Mouse (Mus musculus): ENCODE measurements at regions not wholly inside any gene's neighbourhood (a gene's known extent, or its start where the extent isn't known, plus 50 kb on each side); places are given as distances from the start of the nearest gene placed in this dataset.

DNA sequence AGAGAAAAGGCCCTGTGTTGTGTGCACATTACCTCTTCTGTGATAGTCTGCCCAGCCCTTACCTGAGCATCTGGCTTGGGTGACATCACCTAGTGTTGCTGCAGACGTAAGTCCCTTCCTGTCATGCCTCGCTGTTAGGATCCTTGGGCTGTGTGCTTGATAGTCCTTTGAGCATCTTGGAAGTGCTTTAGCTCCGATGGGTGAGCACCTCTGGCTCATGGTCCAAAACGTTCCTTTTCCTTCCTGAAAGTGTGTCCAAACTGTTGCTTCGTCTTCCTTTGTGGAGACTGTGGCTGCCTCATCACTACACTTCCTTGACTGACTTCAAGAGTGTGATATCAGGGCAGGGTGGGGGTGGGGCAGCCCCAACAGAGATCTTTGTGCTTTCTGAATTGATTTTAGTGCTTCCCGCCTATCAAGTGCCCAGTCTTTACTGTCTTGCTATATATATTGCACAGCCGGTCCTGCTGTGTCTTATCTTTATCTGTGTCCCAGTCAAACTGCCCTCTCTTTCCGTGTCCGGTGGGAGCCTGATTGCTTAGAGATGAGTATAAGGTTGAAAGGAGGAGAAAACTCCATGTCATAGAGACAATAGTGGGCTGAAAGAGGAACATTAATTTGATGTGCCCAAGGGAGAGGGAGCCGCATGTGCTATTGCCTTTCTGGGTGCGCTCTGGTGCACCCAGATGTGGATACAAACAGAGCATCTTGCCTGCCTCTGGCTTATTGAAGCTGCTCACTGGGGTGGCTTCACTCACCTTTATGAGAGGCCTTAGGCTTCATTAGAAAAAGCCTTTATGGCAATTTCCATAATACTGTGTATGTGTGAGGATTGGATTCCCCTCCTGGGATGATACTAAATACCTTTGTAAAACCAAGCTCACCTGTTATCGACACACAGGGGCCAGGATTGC, 1169.2 kb upstream of the A1bg start:
- DNase-seq (ENCODE audit: low spot score) = no peak

DNA sequence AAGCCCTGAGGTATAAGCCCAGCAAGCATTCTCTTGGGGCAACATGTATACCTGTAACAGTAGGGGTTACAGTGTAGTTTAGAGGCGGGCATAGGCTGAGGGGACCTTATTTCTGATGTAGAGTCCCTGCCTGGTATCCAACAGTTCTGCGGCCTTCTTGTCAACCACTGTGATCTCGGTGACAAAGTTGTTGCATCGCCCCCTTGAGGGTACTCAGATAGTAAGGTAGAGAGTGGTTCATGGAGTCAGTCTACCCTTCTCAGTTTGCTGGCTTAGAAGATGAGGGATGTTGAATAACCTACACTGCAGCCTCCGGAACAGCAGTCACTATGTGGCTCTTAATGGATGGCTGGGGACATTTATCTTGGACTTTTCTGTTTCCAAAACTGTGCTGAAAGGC, 1168.3 kb upstream of the A1bg start:
- no peak for DNase-seq (ENCODE audit: low spot score)

DNA sequence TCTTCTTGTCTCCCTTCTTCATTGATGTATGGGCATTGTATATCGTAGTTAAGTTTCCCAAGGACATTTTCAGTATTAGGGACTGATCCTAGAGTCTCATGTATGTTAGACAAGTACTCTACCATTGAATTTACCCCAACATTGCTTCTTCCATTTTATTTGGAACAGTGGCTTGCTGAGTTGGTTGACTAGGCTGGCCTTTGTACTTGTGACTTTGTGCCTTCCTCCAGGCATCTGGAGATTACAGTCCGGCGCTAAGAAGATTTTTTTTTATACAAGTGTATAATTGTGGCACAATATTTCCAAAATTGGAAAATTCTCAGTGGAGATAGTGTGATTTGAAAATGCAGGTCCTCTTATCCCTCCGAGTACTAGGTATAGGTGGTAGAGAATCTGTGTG, 1165.5 kb upstream of the A1bg start:
- DNase-seq (ENCODE audit: low spot score) = no peak

DNA sequence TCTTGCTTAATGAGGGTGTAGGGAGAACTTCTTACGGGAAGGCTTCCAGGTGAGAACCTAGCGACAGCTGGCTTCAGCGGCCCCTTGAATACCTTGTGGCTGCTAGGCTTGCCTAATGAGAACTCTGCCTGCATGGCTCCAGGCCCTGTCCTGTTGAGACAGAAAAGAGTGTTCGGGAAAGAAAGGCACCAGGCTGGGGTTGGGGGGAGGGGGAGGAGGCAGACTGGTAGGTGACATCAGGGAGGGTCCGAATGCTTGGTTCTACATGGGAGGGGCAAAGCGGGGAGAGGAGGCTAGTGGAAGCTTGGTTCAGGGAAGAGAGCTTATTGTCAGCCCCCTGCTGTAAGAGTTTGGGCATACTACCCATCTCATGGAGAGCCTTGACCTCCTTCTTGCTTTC, 1164.9 kb upstream of the A1bg start:
- no peak for DNase-seq (ENCODE audit: low spot score)

DNA sequence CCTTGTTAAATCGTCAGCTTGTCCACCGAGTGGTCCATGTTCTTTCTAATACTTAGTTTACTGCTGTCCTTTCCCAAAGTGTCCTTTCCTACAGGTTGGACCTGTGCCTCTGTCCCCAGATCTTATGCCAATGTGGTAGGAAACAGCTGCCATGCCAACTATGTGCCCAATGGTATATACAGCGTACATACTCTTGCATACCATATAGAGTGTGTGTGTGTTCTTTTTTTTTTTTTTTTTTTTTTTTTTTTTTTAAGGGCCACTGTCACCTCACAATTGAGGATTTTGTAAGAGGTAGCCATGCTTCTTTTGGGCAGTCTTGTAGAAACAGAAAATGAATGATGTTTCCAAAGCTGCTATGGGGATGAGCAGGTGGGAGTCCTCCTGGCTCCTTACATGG, 1163.2 kb upstream of the A1bg start:
- no peak for DNase-seq (ENCODE audit: low spot score)

DNA sequence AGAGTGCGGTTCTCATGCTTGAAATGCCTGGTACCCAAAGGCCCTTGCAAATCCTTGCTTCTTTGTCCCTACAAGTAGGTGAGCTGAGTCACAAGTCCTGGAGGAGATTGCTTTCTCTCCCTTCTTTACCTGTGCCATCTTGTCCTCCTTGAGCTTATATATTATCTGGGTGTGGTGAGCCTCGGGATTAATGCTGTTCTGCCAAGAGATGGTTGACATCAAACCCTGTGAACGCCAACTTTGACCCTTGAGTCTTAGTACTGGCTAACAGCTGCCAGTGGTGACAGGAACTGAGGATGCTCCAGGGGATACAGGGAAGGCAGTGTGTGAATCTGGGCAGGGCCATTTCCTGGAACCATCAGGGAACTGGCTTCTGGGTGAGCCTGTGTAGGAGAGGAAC, 1160.5 kb upstream of the A1bg start:
- DNase-seq (ENCODE audit: low spot score) = no peak

DNA sequence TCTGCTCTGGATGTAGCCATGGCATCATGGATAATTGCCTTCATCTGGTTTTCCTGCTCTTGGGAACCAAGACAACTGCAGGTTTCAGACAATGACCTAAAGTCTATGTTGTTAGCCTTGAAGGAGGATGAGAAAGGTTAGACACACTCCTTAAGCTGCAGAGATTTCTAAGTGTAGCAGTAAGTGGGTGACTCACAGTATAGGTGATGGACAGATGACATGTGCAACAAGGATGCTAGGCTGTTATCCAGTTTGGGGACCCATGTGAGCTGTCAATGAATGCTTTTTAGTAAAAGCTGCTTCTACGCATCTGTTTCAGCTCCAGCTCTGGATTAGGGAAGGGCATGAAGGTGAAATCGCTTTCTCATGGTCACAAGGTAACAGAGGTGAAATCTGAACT, 1159.7 kb upstream of the A1bg start:
- no peak for DNase-seq (ENCODE audit: low spot score)

DNA sequence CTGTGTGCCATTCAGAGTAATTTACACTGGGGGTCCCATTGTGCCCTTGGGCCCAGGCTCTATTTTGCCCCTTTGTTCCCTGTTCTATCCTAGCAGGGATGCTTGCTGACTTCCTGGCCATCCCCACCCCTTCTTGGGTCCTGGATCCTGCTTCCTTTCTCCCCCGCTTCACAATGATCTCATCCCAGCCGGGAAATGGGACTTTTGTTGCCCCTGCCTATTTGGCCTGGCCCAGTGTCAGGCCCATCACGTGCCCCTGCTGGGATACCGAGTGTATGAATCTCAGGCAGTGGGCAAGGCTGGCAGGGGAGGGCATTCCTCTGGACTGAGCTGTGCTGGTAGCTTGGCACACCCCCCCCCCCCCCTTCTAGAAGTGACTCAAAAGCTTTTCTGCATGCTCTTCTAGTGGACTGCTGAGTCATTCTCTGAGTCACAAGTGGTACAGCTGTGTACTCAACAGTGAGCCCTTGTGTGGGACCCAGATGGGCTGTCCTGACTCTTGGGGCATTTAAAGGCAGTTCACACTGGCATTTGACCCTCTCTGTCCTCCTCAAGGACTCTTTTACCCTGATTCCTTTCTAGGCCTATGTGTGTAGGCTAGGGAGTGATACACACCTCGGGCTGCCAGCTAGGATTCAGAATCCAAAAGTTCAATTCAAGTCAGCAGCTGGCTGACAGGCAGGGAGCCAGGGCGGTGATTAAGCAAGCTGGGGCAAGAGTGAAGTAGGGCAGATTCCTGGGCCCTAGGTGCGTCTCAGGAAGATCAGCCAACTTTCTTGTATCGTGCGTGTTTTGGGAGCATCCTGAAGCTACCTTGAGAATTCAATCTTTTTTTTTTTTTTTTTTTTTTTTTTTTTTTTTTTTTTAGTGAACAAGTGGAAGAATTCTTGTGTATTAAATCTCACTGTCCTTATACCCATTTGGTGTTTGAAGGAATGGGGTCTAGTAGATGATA, 1156.6 kb upstream of the A1bg start:
- no peak for DNase-seq (ENCODE audit: low spot score)

DNA sequence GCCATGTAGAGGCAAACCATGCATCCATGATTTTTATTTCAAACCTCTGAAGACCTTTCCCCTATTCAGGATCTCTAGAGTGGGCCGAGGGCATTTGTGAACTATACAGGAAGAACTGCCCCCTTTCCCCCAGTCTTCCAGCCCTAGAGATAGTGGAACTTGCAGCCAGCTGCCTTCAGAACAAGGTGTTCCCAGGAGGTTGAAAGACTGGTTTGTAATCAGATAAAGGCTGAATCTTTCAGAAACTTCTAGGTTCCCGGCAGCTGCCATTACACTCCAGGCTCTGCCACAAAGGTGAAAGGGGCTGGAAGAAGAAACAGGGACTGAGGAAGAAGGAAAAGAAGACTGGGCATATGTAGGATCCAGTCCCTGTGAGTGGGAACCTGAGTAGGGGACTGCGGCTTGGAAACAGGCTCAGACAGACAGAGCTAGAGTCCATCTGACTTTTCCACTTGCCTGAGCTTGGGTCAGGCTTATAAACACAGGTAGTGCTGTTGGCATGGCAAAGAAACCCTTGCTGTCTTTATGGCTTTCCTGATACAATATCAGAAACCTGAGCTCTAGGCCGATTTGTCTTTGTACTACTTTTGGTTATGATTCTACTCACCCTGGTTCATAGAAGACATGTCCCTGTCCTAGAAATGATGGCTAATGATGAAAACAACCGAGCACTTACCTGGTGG, 1153.9 kb upstream of the A1bg start:
- no peak for DNase-seq (ENCODE audit: low spot score)

DNA sequence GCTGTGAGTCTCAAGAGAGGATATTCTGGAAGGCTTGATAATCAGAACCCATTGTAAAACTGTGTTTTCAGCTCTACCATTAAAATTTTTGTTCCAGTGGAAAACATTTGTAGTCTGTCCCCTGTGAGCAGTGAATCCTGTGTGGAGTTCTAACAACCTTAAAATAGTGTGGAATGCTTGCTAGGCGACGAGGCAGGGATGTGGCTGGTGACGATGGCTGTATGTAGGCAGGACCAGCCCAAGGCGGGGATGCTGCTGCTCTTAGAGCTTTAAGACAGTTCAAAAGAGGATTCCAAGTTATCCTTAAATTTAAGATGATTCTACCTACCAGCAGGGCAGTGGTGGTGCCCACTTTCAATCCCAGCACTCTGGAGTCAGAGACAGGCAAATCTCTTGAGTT, 1151.9 kb upstream of the A1bg start:
- DNase-seq (ENCODE audit: low spot score) = no peak

DNA sequence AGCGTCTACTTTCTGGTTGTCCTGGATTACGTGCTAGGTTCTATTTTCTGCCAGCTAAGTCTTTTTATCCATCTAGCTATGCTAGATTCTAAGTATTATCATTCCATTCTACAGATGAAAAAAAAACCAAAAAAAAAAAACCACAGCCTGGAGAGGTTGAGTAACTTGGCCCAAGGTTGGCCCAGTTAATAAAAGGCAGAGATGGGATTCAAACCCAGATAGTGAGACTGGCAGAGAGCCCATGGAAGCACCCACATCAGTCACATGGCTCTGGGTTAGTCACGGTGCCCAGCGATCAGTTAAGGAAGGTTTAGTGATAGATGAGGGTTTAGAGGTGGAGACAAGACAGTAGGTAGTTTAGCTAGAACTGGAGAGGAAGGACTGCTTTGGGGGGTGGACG, 1150.8 kb upstream of the A1bg start:
- DNase-seq (ENCODE audit: low spot score) = no peak

DNA sequence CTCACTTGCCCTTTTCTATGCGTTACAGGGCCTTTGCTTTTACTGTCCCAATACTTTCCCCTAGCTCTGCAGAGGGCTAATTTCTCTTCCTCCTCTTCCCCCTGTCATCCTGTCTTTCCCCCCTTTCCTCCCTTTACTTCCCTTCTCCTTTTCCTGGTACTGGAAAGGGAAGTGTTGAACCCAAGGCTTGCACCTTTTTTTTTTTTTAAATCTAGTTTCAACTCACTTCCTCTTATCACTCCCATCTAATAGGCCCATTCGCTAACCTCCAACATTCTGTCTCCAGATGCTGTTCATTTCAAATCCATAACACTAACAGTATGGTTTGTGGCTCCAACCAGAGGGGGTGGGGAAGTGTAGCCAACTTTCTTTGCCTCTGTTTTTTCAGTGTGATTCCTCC, 1148.5 kb upstream of the A1bg start:
- no peak for DNase-seq (ENCODE audit: low spot score)

DNA sequence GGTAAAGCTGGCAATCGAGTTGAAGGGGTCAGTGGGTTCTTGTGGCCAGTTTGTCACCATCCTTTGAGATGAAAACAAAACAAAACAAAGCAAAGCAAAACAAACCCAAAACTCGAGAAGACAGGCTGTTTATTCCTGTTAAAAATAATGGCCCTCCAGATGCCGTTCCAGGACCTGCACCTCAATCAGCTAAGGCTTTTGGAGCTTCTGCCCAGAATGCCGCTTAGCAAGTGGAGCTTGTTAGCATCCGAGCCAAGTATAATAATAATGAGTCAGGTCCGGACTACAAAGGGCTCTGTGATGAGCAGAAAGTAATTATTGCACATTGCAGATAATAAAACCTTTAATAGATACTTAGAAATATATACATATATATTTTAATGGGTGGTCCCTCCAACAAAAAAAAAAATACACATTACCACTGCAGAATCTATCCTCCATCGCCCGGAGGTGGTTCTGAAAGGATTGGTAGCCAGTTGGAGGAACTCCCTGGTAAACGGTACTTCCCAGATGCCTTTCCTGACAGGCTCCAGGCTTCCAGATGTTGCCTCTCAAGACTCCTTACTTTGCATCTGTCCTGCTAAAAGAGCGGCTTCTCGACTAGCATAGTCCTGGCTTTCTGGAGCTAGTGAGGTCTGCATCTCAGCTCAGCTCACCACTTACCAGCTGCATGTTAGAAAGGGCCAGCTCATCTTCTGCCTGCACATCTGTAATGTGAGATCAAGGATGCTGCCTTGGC, 1145.8 kb upstream of the A1bg start:
- DNase-seq (ENCODE audit: low spot score) = no peak

DNA sequence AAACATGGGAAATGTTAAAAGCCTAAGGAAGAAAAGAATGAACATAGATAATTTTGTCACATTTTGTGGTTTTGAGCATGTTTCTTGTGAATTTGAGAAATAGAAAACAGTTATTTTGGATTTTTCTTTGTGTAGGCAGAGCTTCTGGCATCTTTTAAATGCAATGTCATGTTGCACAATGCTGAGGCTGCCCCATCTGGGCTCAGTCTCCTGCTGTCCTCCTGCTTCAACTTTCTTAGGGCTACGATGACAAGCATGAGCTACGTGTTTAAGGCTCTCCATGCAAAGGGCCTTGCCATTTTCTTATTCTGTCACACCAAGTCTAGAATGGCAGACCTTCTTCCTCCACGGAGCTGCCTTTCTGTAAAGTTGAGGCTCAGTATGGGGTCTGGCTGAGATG, 1141.6 kb upstream of the A1bg start:
- DNase-seq (ENCODE audit: low spot score) = no peak

DNA sequence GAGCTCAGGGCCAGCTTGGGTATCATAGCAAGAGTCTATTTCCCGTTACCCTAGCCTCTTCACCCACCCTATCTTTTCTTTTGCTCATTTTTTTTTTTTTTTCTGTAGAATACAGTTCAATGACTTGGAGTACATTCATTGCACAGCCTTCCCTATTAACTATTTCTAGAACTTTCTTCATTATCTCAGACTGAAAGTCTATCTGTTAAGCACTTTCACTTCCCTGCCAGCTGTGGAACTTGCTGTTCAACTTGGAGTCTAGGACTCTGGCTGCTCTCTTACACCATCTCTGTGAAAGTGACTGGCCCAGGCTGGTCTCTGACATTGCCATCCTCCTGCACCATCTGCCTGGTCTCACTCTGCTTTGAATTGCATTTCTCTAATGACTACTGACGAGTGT, 1134.6 kb upstream of the A1bg start:
- DNase-seq (ENCODE audit: low spot score) = no peak

DNA sequence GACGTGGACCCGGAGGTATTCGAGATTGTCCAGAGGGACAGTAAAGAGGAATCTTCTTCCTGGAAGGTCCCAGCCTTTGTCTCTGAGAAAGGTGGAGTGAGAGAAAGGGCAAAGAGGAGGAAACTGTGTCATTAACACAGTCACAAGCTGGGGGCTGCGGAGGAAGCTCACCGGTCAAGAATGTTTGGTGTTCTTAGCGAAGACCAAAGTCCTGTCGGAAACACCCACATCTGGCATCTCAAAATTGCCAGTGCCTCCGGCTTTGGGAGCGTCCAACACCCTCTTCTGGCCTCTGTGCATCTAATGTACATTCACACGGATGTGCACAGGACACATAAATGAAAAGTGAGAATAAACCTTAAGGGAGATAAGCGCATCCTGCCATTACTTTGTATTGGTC, 1134.1 kb upstream of the A1bg start:
- no peak for DNase-seq (ENCODE audit: low spot score)

DNA sequence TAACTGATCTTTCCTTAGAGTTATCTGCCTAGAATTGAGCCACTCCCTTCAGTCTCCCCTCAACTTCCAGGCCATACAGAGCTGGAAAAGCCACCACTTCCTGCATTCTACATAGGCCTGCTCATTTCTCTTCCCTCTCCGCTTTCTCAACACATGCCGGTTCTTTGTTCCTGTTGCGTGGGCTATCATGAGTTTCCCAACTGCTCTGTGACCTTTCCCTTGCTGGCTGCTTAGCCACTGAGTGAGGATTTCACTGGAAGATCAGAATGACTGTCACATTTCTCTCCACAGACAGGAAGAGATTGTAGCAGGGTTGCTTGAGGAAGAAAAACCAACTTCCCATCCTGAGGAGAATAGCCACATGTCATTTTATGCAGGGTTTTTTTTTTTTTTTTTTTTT, 1133.6 kb upstream of the A1bg start:
- DNase-seq (ENCODE audit: low spot score) = no peak

DNA sequence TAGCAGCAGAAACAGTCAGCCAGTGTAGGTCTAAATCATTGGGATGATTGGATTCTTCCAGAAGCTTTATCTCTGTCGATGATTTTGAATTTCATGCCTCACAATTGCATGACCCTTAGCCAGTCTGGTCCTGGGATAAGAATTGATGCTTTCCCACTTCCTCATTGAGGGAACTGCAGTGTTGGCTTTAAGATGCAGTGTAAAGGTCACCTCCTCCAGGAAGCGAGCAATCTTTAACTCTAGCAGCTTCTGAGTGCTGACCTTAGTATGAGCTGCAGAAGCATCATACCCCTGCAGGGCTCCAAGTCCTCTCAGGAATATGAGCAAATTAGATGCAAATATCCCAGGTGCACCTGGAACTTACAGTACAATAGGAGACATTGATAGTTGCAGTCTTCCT, 1132.2 kb upstream of the A1bg start:
- DNase-seq (ENCODE audit: low spot score) = no peak

DNA sequence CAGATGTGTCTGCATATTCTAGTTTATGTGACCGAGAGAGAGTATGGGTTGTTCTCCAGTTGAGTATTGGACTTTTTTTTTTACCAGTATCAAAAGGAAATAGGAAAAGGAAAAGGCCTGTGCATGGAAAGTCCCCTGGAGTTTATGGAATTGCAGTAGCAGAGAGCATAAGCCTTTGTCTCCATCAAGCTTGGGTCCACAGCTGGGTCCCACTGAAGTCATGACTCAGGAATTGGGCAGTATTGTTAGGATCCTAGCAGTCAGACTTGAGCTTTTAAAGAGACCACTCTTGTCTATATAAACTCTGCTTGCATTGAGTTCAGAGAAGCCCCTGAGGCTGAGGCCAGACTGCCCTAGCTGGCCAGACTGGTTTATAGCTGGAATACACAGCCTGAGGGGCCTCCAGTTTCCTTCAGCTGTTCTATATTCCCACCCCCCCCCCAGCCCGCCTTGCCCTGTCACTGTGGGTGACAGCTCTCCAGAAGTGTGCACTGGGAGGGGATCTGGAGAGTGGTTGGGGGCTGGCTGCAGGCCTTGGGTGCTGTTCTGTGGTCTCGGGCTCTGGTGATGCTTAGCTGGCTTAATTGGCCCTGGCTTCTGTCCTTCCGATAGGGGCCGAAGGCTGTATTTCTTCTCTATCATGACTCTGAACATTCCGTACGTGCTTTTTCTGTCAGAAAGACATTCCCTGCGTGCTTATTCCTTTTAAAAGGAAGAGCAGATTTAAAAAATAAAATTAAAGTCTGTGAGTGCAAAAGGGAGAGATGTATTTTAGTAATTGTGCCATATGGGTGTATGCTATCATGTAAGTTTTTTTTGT, 1130.8 kb upstream of the A1bg start:
- no peak for DNase-seq (ENCODE audit: low spot score)

DNA sequence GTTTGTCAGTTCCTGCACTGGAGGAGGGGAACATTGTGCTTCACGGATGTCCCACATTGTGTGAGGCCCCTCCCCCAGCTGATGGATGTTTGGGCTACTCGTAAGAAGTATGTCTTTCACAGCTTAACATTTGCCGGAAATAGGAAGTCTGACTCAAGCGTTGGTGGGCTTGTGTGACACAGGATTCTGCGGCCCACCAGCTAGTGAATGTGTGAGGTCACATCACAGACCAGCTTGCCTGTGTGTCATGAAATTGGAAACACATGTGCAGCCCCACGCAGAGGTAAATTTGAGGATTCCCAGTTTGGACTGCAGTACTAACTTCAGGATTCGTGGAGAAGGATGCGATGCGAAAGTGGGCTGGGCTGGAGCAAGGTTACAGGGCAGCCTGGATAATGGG, 1126.6 kb upstream of the A1bg start:
- DNase-seq (ENCODE audit: low spot score) = no peak

DNA sequence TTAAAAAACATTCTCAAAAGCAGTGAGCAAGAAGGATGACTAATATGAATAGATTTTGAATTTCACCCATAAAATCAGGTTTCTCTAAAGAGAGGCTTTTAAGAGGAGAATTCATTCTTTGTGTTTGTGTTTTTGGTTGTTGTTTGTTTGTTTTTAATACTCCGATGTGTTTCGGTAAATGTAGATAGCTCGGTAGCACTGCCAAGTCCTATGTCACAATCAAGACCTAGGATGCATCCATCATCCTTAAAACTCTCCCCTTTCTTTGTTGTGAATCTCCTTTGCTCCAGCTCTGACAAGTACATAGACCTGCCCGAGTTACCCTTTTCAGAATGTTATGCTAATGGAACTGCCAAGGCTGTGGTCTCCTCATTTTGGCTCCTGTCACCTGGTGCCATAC, 1126.2 kb upstream of the A1bg start:
- no peak for DNase-seq (ENCODE audit: low spot score)

Measured in ovary, postnatal 14 days (tissue).